Mouse (Mus musculus) hindbrain, embryonic 12.5 days (tissue): ENCODE measurements around the gene Rbm33. TPM values are rescaled to one million over a fixed set of nuclear protein-coding genes. Genes with fewer than 3 reads are reported as not detected.

Source experiments
- polyA plus RNA-seq: library from polyadenylated mRNA; unstranded; fragments of >200 nt; fragmentation: Nextera tagmentation; extraction: Ambion mirVana; gene quantifications from 2 replicates; pipeline ENCODE4 v1.2.1, GENCODE M21; 2016

Gene Rbm33
- polyA plus RNA-seq, 1 experiment from 2014 or later: 24.5 TPM

Other genes with a start within 250 kb of the Rbm33 start
- gene Insig1, start 245.8 kb upstream of the Rbm33 start, polyA plus RNA-seq: 95.6 and 101 TPM in 2 replicates
- gene En2, start 151.4 kb upstream of the Rbm33 start, polyA plus RNA-seq: 0.66 and 0.86 TPM in 2 replicates
- gene Cnpy1, start 71.3 kb upstream of the Rbm33 start, polyA plus RNA-seq: 50.6 and 69.9 TPM in 2 replicates
- gene Shh, start 150.1 kb downstream of the Rbm33 start, polyA plus RNA-seq: 4.7 and 5.6 TPM in 2 replicates